Mouse (Mus musculus) mature B cell (primary cell): Measurements from ENCODE around the gene Fgf14.
"Not testable (repeated sequence)": the region's sequence is repeated elsewhere in the genome, so short reads cannot be mapped to it uniquely, and the experiment has no call there.

ENCODE experiments used
- in situ Hi-C: fragments of 300-500 bp; cut with MboI; formaldehyde crosslinking; loops from 2 replicates; pipeline ENCODE4 v1.14.3; 2019

Fgf14 gene

GRCm38 (mm10) chr14:124485261-124485660 is 191.7 kb downstream of the Fgf14 start:
- in situ Hi-C loops: no loop called here

DNA sequence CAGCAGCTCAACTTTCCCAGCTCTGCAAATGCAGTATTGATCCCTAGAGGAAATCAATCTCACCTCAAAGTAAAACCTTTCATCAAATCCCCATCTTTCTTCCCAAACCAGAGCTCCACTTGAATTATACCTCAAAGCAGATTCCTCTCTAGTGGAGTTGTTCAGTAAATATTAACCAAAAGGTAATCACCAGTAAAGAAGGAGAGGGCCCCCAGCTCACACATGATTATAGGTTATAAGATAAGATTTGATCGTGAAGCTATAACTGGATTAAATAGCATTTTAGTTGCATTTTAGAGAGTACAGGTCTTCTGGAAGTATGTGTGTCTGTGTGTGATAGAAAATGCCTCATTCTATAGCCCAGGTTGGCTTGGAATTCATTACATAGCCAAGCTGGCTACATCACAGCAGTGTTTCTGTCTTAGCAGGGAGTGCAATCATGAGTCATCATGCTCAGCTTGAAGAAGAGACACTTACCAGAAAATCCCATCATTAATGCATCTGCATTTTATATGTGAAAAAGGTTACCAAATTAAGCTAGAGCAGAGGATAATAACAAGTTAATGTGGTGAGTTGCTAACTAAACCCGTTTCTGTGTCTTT is 202.8 kb downstream of the Fgf14 start:
- in situ Hi-C loops: no loop called here

DNA sequence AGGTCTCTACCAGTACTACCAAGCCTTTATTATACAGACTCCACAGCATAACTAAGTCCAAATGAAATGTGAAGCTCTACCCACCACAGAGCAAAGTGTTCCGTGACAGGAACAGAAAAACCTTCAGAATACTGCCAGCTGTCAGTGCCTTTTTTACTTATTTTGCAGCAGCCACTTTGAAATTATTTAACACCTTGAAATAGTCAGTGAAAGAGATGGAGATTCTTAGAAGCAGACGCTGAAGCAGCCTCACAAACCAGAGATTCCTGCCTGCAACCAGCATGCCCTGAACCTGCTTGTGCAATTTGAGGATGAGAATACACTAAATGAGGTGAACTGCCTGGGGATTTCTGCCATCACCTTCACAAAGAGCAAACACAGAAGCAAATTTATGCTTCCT is 206.0 kb downstream of the Fgf14 start:
- in situ Hi-C loops: no loop called here

- in situ Hi-C loops: no loop called here
Measured at GRCm38 (mm10) chr14:124455120-124455519, 221.8 kb downstream of the Fgf14 start.

DNA sequence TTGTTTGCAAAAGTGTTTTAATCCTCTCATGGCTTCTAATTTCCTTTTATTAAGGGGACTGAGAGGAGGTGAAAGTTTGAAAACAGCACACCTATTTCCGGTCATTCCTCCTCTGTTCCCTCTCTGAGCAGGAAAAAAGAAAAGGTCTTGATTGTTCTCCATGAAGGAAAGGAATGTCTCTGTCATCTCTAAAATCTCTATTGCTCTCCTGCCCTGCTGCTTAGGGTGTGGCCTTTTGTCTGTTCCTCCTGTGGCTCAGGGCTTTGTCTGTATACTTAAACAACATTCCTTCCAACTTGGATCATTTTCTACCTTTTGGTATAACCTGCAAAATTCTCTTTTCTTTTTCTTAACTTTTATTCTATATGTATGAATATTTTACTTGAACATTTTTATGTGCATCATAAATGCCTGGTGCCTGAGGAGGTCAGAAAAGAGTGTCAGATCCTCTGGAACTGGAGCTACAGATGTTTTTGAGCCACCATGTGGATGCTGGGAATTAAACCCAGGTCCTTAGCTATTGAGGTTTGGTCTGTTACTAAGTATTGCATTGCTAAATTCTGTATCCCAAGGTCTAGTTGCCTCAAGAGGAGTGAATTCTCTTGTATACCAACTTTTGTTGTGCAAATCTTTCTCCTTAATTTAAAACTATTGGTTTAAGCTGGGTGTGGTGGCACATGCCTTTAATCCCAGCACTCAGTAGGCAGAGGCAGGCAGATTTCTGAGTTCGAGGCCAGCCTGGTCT is 230.7 kb downstream of the Fgf14 start:
- in situ Hi-C loops: no loop called here

DNA sequence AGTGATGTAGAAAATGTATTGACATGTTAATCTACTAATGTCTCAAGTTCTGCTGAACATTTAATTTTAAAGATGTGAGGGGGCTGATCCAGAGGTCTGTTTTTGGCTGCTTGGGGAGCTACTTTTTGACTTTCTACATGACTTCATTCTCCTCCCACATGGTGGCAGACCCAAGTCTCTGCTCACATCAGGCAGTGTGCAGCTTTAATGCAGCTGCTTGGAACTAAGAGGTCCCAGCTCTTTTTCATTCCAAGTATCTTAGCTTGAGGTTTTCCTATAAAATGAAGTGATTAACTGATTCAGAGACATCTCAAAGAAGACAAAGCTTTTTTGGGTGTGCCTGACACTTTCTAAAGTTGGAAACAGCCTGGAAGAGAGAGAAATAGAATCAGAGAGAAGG is 232.1 kb downstream of the Fgf14 start:
- in situ Hi-C loops: no loop called here

- in situ Hi-C loops: not testable (repeated sequence)
Measured at GRCm38 (mm10) chr14:124439298-124439697, 237.6 kb downstream of the Fgf14 start.

- in situ Hi-C loops: no loop called here
Measured at GRCm38 (mm10) chr14:124411890-124412289, 265.0 kb downstream of the Fgf14 start.

- in situ Hi-C loops: no loop called here
Measured at GRCm38 (mm10) chr14:124410945-124411344, 266.0 kb downstream of the Fgf14 start.

GRCm38 (mm10) chr14:124328391-124328790 is 348.5 kb downstream of the Fgf14 start:
- in situ Hi-C loops: no loop called here

GRCm38 (mm10) chr14:124319017-124319718 is 357.8 kb downstream of the Fgf14 start:
- in situ Hi-C loops: no loop called here

DNA sequence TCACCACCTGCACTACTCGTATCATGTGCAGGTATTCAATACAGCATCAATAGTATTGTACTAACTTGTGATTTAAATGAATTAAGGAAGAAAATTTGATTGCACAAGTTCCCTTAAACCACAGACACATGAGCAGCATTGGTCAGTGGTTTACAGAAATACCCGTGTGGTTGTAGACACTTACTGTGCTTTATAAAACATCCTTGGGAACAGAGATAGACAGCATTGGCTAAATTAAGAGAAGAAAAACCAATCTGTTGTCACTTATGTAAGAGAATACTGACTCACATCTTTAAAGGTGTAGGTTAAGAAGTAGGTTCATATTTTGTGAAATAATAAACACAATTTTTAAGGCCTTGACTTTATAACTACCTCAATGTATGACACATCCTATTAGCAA is 361.4 kb downstream of the Fgf14 start:
- in situ Hi-C loops: no loop called here

DNA sequence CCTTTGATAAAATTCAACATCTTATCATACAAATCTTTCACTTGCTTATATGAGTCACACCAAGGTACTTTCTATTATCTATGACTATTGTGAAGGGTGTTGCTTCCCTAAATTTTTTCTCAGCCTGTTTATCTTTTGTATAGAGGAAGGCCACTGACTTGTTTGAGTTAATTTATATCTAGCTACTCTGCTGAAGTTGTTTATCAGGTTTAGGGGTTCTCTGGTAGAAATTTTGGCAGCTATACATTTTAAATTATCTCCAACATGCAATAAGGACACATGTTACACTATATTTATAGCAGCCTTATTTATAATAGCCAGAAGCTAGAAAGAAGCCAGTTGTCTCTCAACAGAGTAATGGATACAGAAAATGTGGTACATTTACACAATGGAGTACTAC is 389.9 kb downstream of the Fgf14 start:
- in situ Hi-C loops: no loop called here

DNA sequence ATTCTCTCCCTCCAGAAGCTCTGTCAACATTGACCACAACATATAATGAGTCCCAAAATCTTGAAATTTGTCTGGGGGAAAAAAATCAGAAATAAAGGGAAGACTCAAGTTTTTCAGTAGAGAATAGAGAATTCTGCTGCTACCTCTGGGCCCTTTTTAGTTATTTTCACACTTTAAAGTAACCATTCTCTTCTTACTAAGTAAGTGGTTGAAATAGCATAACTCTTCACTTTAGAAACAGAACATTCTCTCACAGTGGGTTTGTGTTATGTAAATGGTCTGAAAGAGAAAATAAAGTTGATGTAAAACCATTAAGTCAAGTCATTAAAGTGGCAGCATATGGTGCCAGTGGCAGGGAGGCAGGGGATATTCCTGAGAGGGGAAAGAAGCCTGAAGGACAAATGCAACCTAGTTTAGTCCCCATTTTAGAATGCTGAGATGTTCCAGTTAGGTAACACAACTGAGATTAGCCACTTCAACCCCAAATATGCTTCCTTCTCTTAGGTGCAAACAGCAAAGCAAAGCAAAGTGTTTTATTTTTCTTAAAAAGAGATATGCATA is 398.5 kb downstream of the Fgf14 start:
- in situ Hi-C loops: no loop called here

DNA sequence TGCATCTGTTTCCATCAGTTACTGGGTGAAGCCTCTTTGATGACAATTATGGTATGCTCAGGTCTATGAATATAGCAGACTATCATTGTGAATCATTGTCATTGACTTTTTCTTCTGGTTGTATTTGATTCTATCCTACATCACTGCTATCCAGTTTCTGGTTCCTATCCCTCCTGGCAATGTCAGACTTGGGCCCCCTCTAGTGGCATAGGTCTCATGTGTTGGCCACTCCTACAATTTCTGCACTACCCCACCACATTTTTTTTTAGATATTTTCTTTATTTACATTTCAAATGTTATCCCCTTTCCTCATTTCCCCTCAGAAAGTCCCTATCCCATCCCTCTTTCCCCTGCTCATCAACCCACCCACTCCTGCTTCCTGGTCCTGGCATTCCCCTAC is 409.9 kb downstream of the Fgf14 start:
- in situ Hi-C loops: no loop called here

GRCm38 (mm10) chr14:124264541-124265059 is 412.3 kb downstream of the Fgf14 start:
- in situ Hi-C loops: no loop called here

GRCm38 (mm10) chr14:124263199-124263598 is 413.7 kb downstream of the Fgf14 start:
- in situ Hi-C loops: no loop called here

GRCm38 (mm10) chr14:124247517-124247916 is 429.4 kb downstream of the Fgf14 start:
- in situ Hi-C loops: no loop called here

DNA sequence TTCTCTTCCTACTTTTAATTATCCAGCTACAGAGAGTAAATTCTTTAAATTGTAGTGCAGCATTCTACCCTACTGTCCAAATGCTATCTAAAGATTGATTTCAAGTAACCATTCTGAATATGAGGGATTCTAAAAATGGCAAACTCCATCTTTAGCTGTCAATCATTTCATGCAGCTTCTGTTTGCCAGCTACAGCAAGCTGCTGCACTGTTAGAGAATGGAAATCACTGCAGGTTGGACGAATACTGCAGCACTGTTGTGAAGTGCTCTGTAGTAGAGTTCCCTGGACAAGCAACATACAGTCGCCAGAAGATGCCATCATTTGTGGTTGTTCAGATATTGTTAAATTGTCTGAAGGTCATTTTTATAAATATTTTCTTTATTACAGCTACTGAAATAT is 453.5 kb downstream of the Fgf14 start:
- in situ Hi-C loops: no loop called here

- in situ Hi-C loops: no loop called here
Measured at GRCm38 (mm10) chr14:124222447-124222846, 454.5 kb downstream of the Fgf14 start.

DNA sequence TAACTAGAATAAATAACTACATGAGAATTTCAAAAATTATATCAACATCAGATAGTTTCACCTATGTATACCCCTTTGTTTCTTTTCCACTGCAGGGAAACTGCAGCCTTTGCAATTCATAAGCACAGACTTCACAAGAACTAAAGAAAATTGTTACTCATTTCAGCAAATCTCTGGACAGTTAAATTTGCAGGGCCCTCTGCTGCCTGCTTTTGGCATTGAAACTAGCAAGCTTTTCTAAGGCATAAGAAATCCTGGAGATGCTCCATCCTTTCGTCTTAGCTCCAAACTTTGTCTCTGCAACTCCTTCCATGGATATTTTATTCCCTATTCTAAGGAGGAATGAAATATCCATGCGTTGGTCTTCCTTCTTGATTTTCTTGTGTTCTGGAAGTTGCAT is 455.9 kb downstream of the Fgf14 start:
- in situ Hi-C loops: no loop called here

DNA sequence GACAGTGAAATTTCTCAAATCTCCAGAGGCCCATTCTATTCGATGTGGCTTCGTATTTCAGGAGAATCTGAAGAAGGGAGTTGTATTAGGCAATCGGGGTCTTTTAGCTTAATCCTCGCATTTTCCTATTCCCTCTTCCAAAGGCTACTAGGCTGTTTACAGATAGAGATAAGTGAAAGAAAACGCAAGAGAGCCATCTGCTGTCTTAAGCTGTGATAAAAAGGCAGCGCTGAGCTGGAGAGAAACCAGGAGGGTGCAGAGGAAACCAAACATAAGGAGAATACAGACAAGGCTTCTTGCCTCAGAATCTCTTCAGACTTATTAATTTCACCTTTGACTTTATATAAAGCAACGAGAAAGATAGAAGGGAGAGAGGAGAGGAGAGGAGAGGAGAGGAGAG is 481.1 kb downstream of the Fgf14 start:
- in situ Hi-C loops: no loop called here

GRCm38 (mm10) chr14:124195331-124195730 is 481.6 kb downstream of the Fgf14 start:
- in situ Hi-C loops: no loop called here
